Mouse (Mus musculus) left cerebral cortex, postnatal 36 days (tissue): ENCODE results near the gene Hs6st3. TPM values are rescaled to one million over a fixed set of nuclear protein-coding genes. Genes with fewer than 3 reads are reported as not detected.

ENCODE experiments used
- DNase-seq, 2 experiments: peaks; one replicate each; pipeline ENCODE4 v3.0.0; 2021 to 2022; ENCODE audit warnings: low spot score in 2 of 2, mixed read lengths in 1 of 2
- intact Hi-C: fragments of 180-260 bp; cut with DNase I; formaldehyde crosslinking; loops from one replicate; pipeline ENCODE4 v1.15.1; 2025
- total RNA-seq, 2 experiments: library from RNA; stranded (reverse); gene quantifications; 2 replicates each; pipeline ENCODE4 v1.2.3; 2021

Hs6st3 gene
- total RNA-seq, 2 experiments from 2014 or later, result 73.0 to 73.3 TPM

- intact Hi-C loops, result no loop called here
- no peak for DNase-seq
Measured at GRCm38 (mm10) chr14:119732219-119732618, 594.1 kb downstream of the Hs6st3 start.

GRCm38 (mm10) chr14:119737408-119737961 is 599.3 kb downstream of the Hs6st3 start:
- intact Hi-C loops, result no loop called here
- no peak for DNase-seq

- no peak for DNase-seq
- intact Hi-C loops, result no loop called here
Measured at GRCm38 (mm10) chr14:119741791-119742190, 603.6 kb downstream of the Hs6st3 start.

DNA sequence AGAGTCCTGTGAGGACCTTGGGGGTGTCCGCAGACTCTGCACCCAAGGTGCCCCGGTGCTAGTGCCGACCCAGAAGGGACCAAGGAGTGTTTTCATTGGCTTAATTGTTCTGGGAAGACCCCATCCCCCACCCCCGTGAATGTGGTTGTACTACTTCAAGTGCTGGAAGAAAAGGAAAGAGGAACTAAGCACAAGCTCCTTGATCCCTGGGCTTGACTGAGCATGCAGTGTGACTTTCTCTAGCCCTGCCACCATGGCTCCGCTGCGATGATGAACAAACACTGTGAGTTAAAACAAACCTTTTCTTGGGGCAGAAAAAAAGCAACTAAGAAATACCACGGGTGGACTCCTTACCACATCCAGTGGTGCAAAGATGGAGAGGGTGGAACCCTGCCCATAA is 623.2 kb downstream of the Hs6st3 start:
- no peak for DNase-seq
- intact Hi-C loops, result no loop called here

- intact Hi-C loops, result no loop called here
- no peak for DNase-seq
Measured at GRCm38 (mm10) chr14:119772040-119772439, 633.9 kb downstream of the Hs6st3 start.

DNA sequence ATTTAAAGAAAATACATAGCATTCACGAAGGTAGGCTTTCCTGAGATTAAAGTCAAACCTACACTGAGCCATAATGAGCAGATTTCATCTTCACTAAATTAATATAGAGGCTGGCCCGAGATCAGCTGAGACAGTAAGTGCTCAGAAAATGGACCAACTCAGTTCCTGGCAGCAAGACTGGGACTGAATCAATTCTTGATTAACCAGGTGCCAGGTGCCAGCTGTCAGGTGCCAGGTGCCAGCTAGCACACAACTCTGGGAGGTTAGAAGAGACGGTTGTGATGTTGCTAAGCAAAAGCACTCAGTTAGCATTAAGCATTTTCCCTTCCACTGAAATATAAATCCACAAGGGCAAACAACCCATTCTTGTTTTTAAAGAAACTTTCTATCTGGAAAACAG is 638.1 kb downstream of the Hs6st3 start:
- intact Hi-C loops, result no loop called here
- no peak for DNase-seq

DNA sequence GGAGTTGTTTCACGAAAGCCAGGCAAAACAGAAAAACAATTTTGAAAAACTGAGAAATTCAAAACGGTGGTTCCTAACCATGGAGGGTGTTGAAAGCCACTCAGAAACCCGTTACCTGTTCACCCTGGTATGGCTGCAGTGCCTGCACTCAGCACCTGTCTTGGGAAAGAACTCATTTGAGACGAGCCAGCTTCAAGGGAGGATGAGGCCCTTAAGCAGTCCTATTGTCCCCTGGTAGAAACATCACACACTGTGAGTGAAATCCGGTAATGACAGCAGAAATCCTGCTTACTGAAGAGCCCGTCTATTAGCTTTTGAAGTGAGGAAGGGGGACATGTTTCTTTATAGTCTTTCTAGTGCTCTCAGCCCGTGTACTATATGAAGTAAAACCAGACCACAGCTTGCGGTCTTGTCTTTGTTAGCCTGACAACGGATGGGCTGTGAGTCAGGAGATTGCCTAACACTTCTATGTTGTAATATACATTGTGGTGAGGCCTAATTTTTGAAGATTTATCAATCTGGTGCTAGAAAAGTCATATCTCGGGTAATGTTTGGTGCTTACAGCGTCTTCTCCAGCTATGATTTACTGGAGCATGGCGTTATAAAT is 641.9 kb downstream of the Hs6st3 start:
- intact Hi-C loops, result no loop called here
- DNase-seq, result no peak

- intact Hi-C loops, result no loop called here
- DNase-seq, result no peak
Measured at GRCm38 (mm10) chr14:119781111-119781510, 643.0 kb downstream of the Hs6st3 start.

DNA sequence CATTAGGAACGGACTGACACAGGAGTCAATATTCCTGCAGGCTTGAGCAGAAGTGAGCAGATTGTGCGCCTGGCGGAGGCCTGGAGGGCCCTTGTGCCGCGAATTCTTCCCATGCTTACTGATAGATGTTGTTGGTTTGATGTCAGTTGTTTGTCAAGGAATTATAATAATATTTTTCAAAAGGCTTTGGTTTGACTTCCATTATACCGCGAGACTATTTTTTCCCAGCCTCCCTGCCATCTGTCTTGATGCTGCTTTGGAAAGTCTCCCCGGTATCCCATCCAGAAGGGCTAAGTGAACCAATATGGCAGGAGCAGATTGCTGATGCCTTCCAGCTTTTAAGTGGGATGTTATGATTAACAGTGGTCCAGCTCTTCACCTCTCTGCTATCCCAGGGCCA is 651.3 kb downstream of the Hs6st3 start:
- peak in 1 of 2 experiments; percentile 8 for DNase-seq

DNA sequence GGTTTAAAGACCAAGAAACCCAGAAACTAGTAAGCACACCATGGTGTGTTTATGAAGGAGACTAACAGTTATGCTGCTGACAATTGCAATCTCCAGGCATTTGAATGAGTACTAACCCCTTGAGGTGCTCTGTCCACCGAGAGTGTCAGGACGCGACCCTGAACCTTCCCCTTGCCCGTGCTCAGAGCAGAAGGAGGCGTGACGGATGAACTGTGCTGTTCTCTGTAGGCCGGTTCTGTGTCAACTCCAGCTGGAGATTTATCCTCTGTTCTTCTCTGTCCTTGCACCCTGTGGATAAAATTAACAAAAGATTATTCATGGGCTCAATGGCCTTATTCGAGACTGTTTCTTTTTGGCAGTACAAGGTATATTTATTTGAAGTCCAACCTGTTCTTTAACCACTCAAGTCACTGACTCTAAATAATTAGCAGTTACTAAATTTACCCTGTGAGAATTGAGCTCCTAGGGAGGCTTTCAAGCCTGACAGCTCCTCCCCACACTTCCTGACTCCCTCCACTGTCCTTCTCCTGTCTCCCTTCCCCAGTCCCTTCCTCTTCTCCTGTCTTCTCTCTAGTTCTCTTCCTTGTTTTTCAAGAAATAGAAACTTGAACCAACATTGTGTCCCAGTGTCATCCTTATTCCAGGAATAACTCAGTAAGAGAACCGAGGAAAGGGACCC is 659.2 kb downstream of the Hs6st3 start:
- intact Hi-C loops, result no loop called here
- no peak for DNase-seq

More for the DNA sequence above, 651.3 kb downstream of the Hs6st3 start:
- intact Hi-C loops, result no loop called here

- peak; percentile 34 to 41 for DNase-seq
- intact Hi-C loops, result no loop called here
Measured at GRCm38 (mm10) chr14:119798561-119798960, 660.4 kb downstream of the Hs6st3 start.

DNA sequence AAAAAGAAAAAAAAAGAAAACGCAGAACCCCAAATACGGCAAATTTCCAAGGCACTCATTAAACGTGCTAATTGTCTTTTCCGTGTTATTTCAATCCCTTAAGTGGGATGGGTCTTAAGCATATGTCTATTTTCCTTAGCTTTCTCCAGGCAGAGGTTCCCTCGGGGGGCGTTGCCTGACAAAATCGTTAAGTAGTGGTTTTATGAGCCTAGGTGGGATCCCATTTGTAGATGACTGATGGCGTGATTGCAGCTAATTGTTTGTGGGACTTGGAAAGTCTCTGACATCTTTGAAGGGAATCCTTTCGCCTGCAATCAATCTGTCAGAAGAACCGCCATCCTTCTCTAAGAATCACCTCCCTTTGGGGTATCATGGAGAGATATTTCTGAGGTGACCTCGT is 662.7 kb downstream of the Hs6st3 start:
- intact Hi-C loops, result no loop called here
- no peak for DNase-seq

DNA sequence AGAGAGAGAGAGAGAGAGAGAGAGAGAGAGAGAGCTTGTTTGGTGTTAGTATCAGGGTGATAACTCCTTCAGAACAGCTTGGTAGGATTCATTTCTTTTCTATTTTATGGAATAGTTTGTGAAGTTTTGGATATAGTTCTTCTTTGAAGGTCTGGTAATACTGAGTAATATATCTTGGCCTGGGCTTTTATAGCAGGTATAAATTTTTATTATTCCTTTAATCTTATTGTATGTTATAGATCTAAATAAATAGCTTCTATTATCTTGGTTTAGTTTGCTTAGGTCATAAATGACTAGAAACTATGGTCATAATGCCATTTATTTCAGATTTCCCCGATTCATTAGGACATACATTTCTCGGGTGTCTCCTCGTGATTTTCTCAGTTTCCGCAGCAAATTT is 675.8 kb downstream of the Hs6st3 start:
- no peak for DNase-seq
- intact Hi-C loops, result no loop called here

DNA sequence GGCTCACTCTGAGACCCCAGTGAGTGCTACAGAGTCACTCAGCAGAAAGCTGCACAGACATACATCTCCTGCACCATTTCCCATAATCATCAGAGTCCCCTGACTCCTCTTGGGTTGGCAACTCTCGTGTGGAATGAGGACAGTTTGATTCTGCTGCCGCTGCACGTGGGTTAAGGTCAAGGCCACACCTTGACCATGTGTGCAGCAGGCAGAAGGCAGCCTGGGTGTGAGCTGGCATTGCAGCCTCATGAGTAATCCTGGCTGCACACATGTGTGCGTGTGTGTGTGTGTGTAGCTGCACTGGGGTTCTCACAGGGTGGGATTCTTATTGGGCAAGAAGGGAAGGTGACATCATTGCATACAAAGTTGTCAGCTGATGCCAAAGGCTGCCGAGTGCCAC is 677.5 kb downstream of the Hs6st3 start:
- DNase-seq, result no peak
- intact Hi-C loops, result no loop called here

- DNase-seq, result no peak
- intact Hi-C loops, result no loop called here
Measured at GRCm38 (mm10) chr14:119820562-119820961, 682.4 kb downstream of the Hs6st3 start.

DNA sequence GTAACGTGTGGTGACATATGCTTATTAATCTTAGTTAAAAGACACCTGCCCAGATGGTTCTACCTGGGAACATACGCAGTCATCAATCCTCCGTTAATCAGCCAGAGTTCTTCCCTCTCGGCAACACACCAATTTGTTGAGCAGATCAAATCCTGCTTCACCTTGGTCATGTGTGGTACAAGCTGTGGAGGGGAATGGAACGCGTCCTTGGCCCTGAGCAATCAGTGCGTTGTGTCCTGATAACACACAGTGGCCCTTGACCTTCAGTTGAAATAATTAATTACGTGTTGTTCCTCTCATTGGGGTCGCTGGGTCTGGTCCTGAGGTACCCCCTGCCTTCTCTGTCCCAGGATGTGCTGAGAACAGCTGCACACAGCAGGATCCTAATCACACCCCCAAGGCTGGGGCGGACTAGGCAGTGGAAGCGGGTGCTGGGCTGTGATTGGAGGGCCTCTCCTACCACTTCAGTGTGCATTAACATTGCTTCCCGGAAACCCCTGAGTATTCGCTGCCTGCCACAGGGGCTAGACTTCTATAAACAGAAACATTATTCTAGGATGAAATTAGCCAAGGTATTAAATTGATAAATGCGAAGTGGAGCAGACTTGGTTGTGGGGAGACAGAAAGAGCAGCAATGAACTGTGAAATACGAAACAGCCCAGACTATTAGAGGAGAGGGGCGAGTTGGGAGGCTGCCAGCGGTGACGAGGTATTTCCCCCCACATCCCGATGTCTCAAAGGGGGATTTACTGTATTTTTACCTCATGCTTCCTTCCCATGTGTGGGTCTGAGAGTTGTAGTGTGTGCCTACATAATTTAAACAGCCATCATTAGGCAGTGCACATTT is 693.2 kb downstream of the Hs6st3 start:
- DNase-seq, result no peak
- intact Hi-C loops, result no loop called here

GRCm38 (mm10) chr14:119832012-119832325 is 693.8 kb downstream of the Hs6st3 start:
- intact Hi-C loops, result no loop called here
- no peak for DNase-seq

GRCm38 (mm10) chr14:119832940-119833339 is 694.8 kb downstream of the Hs6st3 start:
- DNase-seq, result no peak
- intact Hi-C loops, result no loop called here

GRCm38 (mm10) chr14:119834008-119834700 is 696.0 kb downstream of the Hs6st3 start:
- intact Hi-C loops, result no loop called here
- no peak for DNase-seq

DNA sequence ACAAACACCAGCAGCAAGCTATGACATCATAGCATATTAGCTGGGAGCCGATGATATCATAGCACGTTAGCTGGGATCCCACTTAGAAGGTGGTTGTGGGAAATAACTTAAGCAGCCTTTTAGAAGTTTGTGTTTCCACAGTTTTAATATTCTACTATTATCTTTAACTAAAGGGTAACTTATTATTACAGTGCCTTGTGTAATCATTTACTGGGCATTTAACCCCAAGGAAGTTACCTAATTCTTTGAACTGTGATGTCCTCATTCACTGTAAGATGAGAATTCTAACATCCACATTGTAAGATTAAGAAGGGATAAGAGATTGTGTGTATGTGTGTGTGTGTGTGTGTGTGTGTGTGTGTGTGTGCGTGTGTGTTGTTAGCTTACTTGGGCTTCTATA is 697.9 kb downstream of the Hs6st3 start:
- intact Hi-C loops, result no loop called here
- no peak for DNase-seq
